Mouse (Mus musculus): Measurements from ENCODE around the gene Hexim2. TPM values are rescaled to one million over a fixed set of nuclear protein-coding genes. Genes with fewer than 3 reads are reported as not detected.
A peak's percentile ranks its signal among the peaks of the same experiment; 100 is the strongest.

Hexim2 gene
- polyA plus RNA-seq, 1 experiment: 5.7 TPM

GRCm38 (mm10) chr11:103184891-103185290 lies 52.7 kb downstream of the Hexim2 start:
- H3K4me1 ChIP-seq (ENCODE audit: control insufficient read depth, insufficient read depth, low read length): peaks cover 1% of the 10 kb centered on the region; the same call in 1 of the 2 replicates
- 60% methylated on average over 2 of the region's 2 CpGs for WGBS
- no peak overlapping the region for H3K27ac ChIP-seq (ENCODE audit: control insufficient read depth, insufficient read depth, low read depth, low read length, poor library complexity)
- no peak for TF ChIP-seq POLR2A (IDR thresholded peaks at IDR 0.05; ENCODE audit: borderline replicate concordance, control insufficient read depth, low read depth, low read length)
- TF ChIP-seq CTCF (IDR thresholded peaks at IDR 0.05; ENCODE audit: control insufficient read depth, insufficient read depth, low read length): peak; percentile 54
- H3K4me3 ChIP-seq (replicated peaks; ENCODE audit: control insufficient read depth, low read depth, low read length): no peak overlapping the region

Other genes with a start within 250 kb of the Hexim2 start
- gene Fam187a, start 247.3 kb upstream of the Hexim2 start, polyA plus RNA-seq (2011; ENCODE audit: insufficient read depth, insufficient read length, low replicate concordance, missing spikeins): not detected in 2 replicates
- 8.1 and 11.4 TPM in 2 replicates for gene Gfap, start 231.5 kb upstream of the Hexim2 start, polyA plus RNA-seq (2011; ENCODE audit: insufficient read depth, insufficient read length, low replicate concordance, missing spikeins)
- 32.8 and 37.0 TPM in 2 replicates for gene Kif18b, start 207.3 kb upstream of the Hexim2 start, polyA plus RNA-seq (2011; ENCODE audit: insufficient read depth, insufficient read length, low replicate concordance, missing spikeins)
- gene C1ql1, start 185.7 kb upstream of the Hexim2 start, polyA plus RNA-seq (2011; ENCODE audit: insufficient read depth, insufficient read length, low replicate concordance, missing spikeins): not detected in 2 replicates
- gene Nmt1, start 104.2 kb upstream of the Hexim2 start, polyA plus RNA-seq (2011; ENCODE audit: insufficient read depth, insufficient read length, low replicate concordance, missing spikeins): 28.0 and 38.2 TPM in 2 replicates
- gene Dcakd, start 104.1 kb upstream of the Hexim2 start, polyA plus RNA-seq (2011; ENCODE audit: insufficient read depth, insufficient read length, low replicate concordance, missing spikeins): 10.0 and 13.9 TPM in 2 replicates
- gene Plcd3, start 30.8 kb upstream of the Hexim2 start, polyA plus RNA-seq (2011; ENCODE audit: insufficient read depth, insufficient read length, low replicate concordance, missing spikeins): 2.6 and 5.1 TPM in 2 replicates
- gene Acbd4, start 30.7 kb upstream of the Hexim2 start, polyA plus RNA-seq (2011; ENCODE audit: insufficient read depth, insufficient read length, low replicate concordance, missing spikeins): 25.5 and 34.1 TPM in 2 replicates
- gene Hexim1, start 16.2 kb upstream of the Hexim2 start, polyA plus RNA-seq (2011; ENCODE audit: insufficient read depth, insufficient read length, low replicate concordance, missing spikeins): 14.0 and 21.8 TPM in 2 replicates
- 42.0 and 121 TPM in 2 replicates for gene Fmnl1, start 38.7 kb downstream of the Hexim2 start, polyA plus RNA-seq (2011; ENCODE audit: insufficient read depth, insufficient read length, low replicate concordance, missing spikeins)
- not detected in 2 replicates for gene 1700023F06Rik, start 76.1 kb downstream of the Hexim2 start, polyA plus RNA-seq (2011; ENCODE audit: insufficient read depth, insufficient read length, low replicate concordance, missing spikeins)
- not detected in 2 replicates for gene Spata32, start 86.0 kb downstream of the Hexim2 start, polyA plus RNA-seq (2011; ENCODE audit: insufficient read depth, insufficient read length, low replicate concordance, missing spikeins)
- 3.4 and 12.1 TPM in 2 replicates for gene Map3k14, start 135.0 kb downstream of the Hexim2 start, polyA plus RNA-seq (2011; ENCODE audit: insufficient read depth, insufficient read length, low replicate concordance, missing spikeins)
- gene Arhgap27, start 231.3 kb downstream of the Hexim2 start, polyA plus RNA-seq (2011; ENCODE audit: insufficient read depth, insufficient read length, low replicate concordance, missing spikeins): 14.2 and 47.3 TPM in 2 replicates

All from bone marrow, adult 2 months (tissue).